Mouse (Mus musculus): Measurements from ENCODE around the gene Atp6v1d.

DNA sequence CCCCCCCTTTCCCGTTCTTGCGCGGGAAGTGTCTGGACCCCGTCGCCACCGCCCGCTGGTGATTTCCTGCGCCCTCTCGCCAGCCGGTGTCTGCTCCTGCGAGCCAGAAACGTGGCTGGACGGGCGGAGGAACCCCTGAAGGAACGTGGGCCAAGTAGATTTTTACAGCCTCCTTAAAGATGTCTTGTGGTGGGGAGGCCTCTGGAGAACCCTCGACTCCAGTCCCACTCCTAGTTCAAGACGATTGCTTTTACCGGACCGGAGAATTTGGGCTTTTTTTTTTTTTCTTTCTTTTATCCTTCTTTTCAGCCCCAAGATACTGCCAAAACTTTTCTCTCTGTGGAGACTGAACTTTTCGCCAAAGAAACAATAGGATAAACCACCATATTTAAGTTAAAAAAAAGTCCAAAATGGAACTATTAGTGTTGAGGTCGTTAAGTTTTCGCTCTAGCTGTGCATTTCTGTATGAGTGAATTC is 854 bp upstream of the Atp6v1d start:
- no peak for TF ChIP-seq CTCF (conservative IDR thresholded peaks at IDR 0.05; ENCODE audit: insufficient read depth, insufficient read length, low read depth, low read length)
- no peak for TF ChIP-seq POLR2A (IDR thresholded peaks at IDR 0.05; ENCODE audit: low read depth, low read length)
